Mouse (Mus musculus) liver, embryonic 14.5 days (tissue): ENCODE measurements at regions not wholly inside any gene's neighbourhood (a gene's known extent, or its start where the extent isn't known, plus 50 kb on each side); places are given as distances from the start of the nearest gene placed in this dataset.
A peak's percentile ranks its signal among the peaks of the same experiment; 100 is the strongest.

Source experiments
- ATAC-seq: fragments of 200-750 bp; cut with Nextera tagmentation; 2 replicates; pipeline ENCODE4 v1.8.0; 2017; ENCODE audit warnings: moderate number of reproducible peaks, mild to moderate bottlenecking, moderate library complexity; ENCODE audit not compliant: insufficient read depth
- DNase-seq, 3 experiments: peaks; one replicate each; pipeline ENCODE4 v3.0.0-alpha.2; 2012 to 2013; ENCODE audit warnings: low read depth in 3 of 3, low spot score in 3 of 3
- H3K27ac ChIP-seq: fragments of 300-500 bp; sonication (generic); 2 replicates; pipeline ENCODE4 v1.5.1; 2014; ENCODE audit warnings: moderate library complexity, mild to moderate bottlenecking, control low read depth, inconsistent platforms
- H3K27me3 ChIP-seq: fragments of 300-500 bp; sonication (generic); 2 replicates; pipeline ENCODE4 v1.6.1; 2014; ENCODE audit warnings: mild to moderate bottlenecking, low read length, moderate library complexity; ENCODE audit not compliant: control insufficient read depth, insufficient read depth
- H3K36me3 ChIP-seq: fragments of 300-500 bp; sonication (generic); replicated peaks from 2 replicates; pipeline ENCODE4 v1.6.1; 2014; ENCODE audit warnings: low read depth; ENCODE audit not compliant: control insufficient read depth, insufficient read depth
- H3K4me1 ChIP-seq, 2 experiments: fragments of 200-500 bp in 1 of 2; fragments of 300-500 bp in 1 of 2; sonication (generic) in 1 of 2; replicated peaks; 2 replicates each; pipeline ENCODE4 v1.6.1; 2012 to 2014; ENCODE audit warnings: antibody characterized with exemption in 1 of 2, inconsistent platforms in 1 of 2, low read length in 1 of 2; ENCODE audit not compliant: control insufficient read depth in 2 of 2, insufficient read depth in 2 of 2
- H3K4me2 ChIP-seq: fragments of 300-500 bp; sonication (generic); 2 replicates; pipeline ENCODE4 v1.6.1; 2014; ENCODE audit warnings: low read depth, mild to moderate bottlenecking, control low read depth, moderate library complexity
- H3K4me3 ChIP-seq, 2 experiments: fragments of 200-500 bp in 1 of 2; fragments of 300-500 bp in 1 of 2; sonication (generic) in 1 of 2; 2 replicates each; pipeline ENCODE4 v1.5.1; 2012 to 2014; ENCODE audit warnings: low read depth in 2 of 2, low read length in 2 of 2, mild to moderate bottlenecking in 2 of 2, control low read depth in 1 of 2, inconsistent platforms in 1 of 2, moderate library complexity in 1 of 2; ENCODE audit not compliant: insufficient read depth in 1 of 2
- H3K9ac ChIP-seq: fragments of 300-500 bp; sonication (generic); replicated peaks from 2 replicates; pipeline ENCODE4 v1.6.1; 2014; ENCODE audit warnings: mild to moderate bottlenecking, control low read depth, moderate library complexity
- H3K9me3 ChIP-seq: fragments of 300-500 bp; sonication (generic); 2 replicates; pipeline ENCODE4 v1.6.1; 2016; ENCODE audit warnings: low read length, mixed read lengths; ENCODE audit not compliant: control insufficient read depth
- CTCF ChIP-seq: IDR thresholded peaks from 2 replicates; pipeline ENCODE4 v1.5.1; 2016; ENCODE audit warnings: antibody characterized with exemption, low read depth, control low read depth
- EP300 ChIP-seq: IDR thresholded peaks from 2 replicates; pipeline ENCODE4 v1.6.1; 2016; ENCODE audit warnings: antibody characterized with exemption, low read depth
- WGBS: fragments of 180-500 bp; shearing (Covaris S2); extraction: QIAGEN DNeasy Blood & Tissue Kit; methylation state at CpG from one replicate; pipeline ENCODE4 v1.1.7; 2014; ENCODE audit not compliant: insufficient replicate concordance; 5-methylcytosine and 5-hydroxymethylcytosine counted together

- 55% methylated on average over 12 of the region's 12 CpGs for WGBS
- TF ChIP-seq CTCF (no peak), EP300 (no peak)
- Histone ChIP-seq H3K4me3 (no peak overlapping the region), H3K36me3 (no peaks in the 10 kb centered on the region), H3K27ac (no peak overlapping the region), H3K4me1 (no peaks in the 10 kb centered on the region), H3K9me3 (no peaks in the 10 kb centered on the region), H3K4me2 (no peak overlapping the region), H3K27me3 (no peaks in the 10 kb centered on the region), H3K9ac (no peak overlapping the region)
- DNase-seq = no peak
- ATAC-seq = no peak
Measured at GRCm38 (mm10) chr12:70720178-70720894, 105.0 kb upstream of the Frmd6 start.

GRCm38 (mm10) chr12:70725326-70725725 lies 100.0 kb upstream of the Frmd6 start:
- TF ChIP-seq EP300 (no peak), CTCF (no peak)
- H3K9ac ChIP-seq = no peak overlapping the region
- no peak overlapping the region for H3K4me3 ChIP-seq
- 68% methylated on average over 1 of the region's 1 CpGs for WGBS
- H3K36me3 ChIP-seq = no peaks in the 10 kb centered on the region
- DNase-seq (no peak), ATAC-seq (no peak)
- H3K27ac ChIP-seq = no peak overlapping the region
- H3K4me2 ChIP-seq = no peak overlapping the region
- H3K27me3 ChIP-seq = no peaks in the 10 kb centered on the region
- peaks cover 0 to 2% of the 10 kb centered on the region in 2 experiments; a peak in 1 of 4 replicates for H3K4me1 ChIP-seq
- no peaks in the 10 kb centered on the region for H3K9me3 ChIP-seq

- Histone ChIP-seq H3K4me3 (no peak overlapping the region), H3K27me3 (no peaks in the 10 kb centered on the region), H3K36me3 (no peaks in the 10 kb centered on the region), H3K4me2 (no peak overlapping the region), H3K27ac (no peak overlapping the region), H3K9ac (no peak overlapping the region), H3K4me1 (peaks cover 0 to 11% of the 10 kb centered on the region in 2 experiments; a peak in 1 of 4 replicates), H3K9me3 (no peaks in the 10 kb centered on the region)
- no peak for ATAC-seq
- TF ChIP-seq CTCF (no peak), EP300 (no peak)
- DNase-seq = no peak
- 49% methylated on average over 10 of the region's 10 CpGs for WGBS
Measured at GRCm38 (mm10) chr12:70727496-70728259, 97.6 kb upstream of the Frmd6 start.

- Histone ChIP-seq H3K36me3 (no peaks in the 10 kb centered on the region), H3K27me3 (no peaks in the 10 kb centered on the region), H3K9me3 (no peaks in the 10 kb centered on the region), H3K4me3 (no peak overlapping the region), H3K9ac (no peak overlapping the region), H3K4me1 (peaks cover 0 to 11% of the 10 kb centered on the region in 2 experiments; a peak in 1 of 4 replicates), H3K4me2 (no peak overlapping the region), H3K27ac (no peak overlapping the region)
- ATAC-seq = no peak
- 54% methylated on average over 1 of the region's 1 CpGs for WGBS
- DNase-seq = no peak
- TF ChIP-seq CTCF = no peak
- TF ChIP-seq EP300 = no peak
Measured at GRCm38 (mm10) chr12:70728407-70728806, 96.9 kb upstream of the Frmd6 start.

- Histone ChIP-seq H3K27ac (no peak overlapping the region), H3K4me1 (peaks cover 0 to 11% of the 10 kb centered on the region in 2 experiments; a peak in 1 of 4 replicates), H3K4me2 (no peak overlapping the region), H3K4me3 (no peak overlapping the region), H3K36me3 (no peaks in the 10 kb centered on the region), H3K27me3 (no peaks in the 10 kb centered on the region), H3K9ac (no peak overlapping the region), H3K9me3 (no peaks in the 10 kb centered on the region)
- ATAC-seq (peak; percentile 53; the same call in 1 of the 2 replicates), DNase-seq (peak in 2 of 3 experiments; percentile 13 to 19)
- WGBS = 44% methylated on average over 6 of the region's 6 CpGs
- no peak for TF ChIP-seq EP300
- no peak for TF ChIP-seq CTCF
Measured at GRCm38 (mm10) chr12:70729961-70730360, 95.4 kb upstream of the Frmd6 start.
